Mouse (Mus musculus) intestine, embryonic 14.5 days (tissue): Measurements from ENCODE around the gene Cwc22. TPM values are rescaled to one million over a fixed set of nuclear protein-coding genes. Genes with fewer than 3 reads are reported as not detected.

Experiments
- ATAC-seq: fragments of 200-750 bp; cut with Nextera tagmentation; replicated peaks from 2 replicates; pipeline ENCODE4 v1.8.0; 2017; ENCODE audit warnings: low read depth, moderate number of reproducible peaks, moderate TSS enrichment, moderate library complexity; ENCODE audit not compliant: low FRiP score, low TSS enrichment
- DNase-seq: peaks from one replicate; pipeline ENCODE4 v3.0.0-alpha.2; 2018; ENCODE audit warnings: low spot score
- H3K27ac ChIP-seq: fragments of 300-500 bp; sonication (generic); 2 replicates; pipeline ENCODE4 v1.5.1; 2014; ENCODE audit warnings: low read depth, mild to moderate bottlenecking, control low read depth
- H3K27me3 ChIP-seq: fragments of 300-500 bp; sonication (generic); replicated peaks from 2 replicates; pipeline ENCODE4 v1.6.1; 2014; ENCODE audit warnings: low read length, control low read depth; ENCODE audit not compliant: control insufficient read depth, insufficient read depth
- H3K36me3 ChIP-seq: fragments of 300-500 bp; sonication (generic); 2 replicates; pipeline ENCODE4 v1.6.1; 2014; ENCODE audit warnings: low read length, control low read depth; ENCODE audit not compliant: control insufficient read depth, insufficient read depth
- H3K4me1 ChIP-seq: fragments of 300-500 bp; sonication (generic); replicated peaks from 2 replicates; pipeline ENCODE4 v1.6.1; 2014; ENCODE audit warnings: low read length, control low read depth, mixed read lengths; ENCODE audit not compliant: control insufficient read depth, insufficient read depth
- H3K4me2 ChIP-seq: fragments of 300-500 bp; sonication (generic); 2 replicates; pipeline ENCODE4 v1.6.1; 2014; ENCODE audit warnings: low read length
- H3K4me3 ChIP-seq: fragments of 300-500 bp; sonication (generic); 2 replicates; pipeline ENCODE4 v1.5.1; 2014; ENCODE audit warnings: low read depth, low read length, control low read depth, mixed read lengths
- H3K9ac ChIP-seq: fragments of 300-500 bp; sonication (generic); 2 replicates; pipeline ENCODE4 v1.6.1; 2014; ENCODE audit warnings: mild to moderate bottlenecking, low read length
- H3K9me3 ChIP-seq: fragments of 300-500 bp; sonication (generic); 2 replicates; pipeline ENCODE4 v1.6.1; 2016; ENCODE audit warnings: low read length, control low read depth; ENCODE audit not compliant: control insufficient read depth
- WGBS: fragments of 180-500 bp; shearing (Covaris S2); extraction: QIAGEN DNeasy Blood & Tissue Kit; methylation state at CpG from one replicate; pipeline ENCODE4 v1.1.7; 2014; 5-methylcytosine and 5-hydroxymethylcytosine counted together
- polyA plus RNA-seq: library from polyadenylated mRNA; unstranded; fragments of >200 nt; fragmentation: Nextera tagmentation; extraction: Ambion mirVana; gene quantifications from 2 replicates; pipeline ENCODE4 v1.2.1, GENCODE M21; 2014

The Cwc22 gene
- polyA plus RNA-seq, 1 experiment from 2014 or later, result 35.1 TPM

DNA sequence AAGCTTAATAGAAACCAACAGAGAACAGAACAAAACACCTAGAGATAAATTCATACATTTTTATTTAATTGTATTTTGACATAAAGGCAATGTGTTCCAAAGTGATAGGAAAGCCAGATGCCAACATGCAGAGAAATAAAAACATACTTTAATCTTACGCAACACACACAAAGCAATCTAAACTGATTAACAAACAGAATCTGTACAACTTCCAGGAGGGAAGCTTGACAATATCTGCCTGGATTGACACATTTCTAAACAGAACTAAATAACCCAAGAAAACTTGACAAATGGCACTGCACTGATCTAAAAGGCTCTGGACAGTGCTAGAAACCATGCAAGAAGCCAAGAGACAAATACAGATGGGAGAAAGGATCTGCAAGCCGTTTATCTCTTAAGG, 20.2 kb downstream of the Cwc22 start:
- H3K36me3 ChIP-seq, result peaks cover 81% of the 10 kb centered on the region
- no peak for DNase-seq
- H3K9ac ChIP-seq, result no peak overlapping the region

DNA sequence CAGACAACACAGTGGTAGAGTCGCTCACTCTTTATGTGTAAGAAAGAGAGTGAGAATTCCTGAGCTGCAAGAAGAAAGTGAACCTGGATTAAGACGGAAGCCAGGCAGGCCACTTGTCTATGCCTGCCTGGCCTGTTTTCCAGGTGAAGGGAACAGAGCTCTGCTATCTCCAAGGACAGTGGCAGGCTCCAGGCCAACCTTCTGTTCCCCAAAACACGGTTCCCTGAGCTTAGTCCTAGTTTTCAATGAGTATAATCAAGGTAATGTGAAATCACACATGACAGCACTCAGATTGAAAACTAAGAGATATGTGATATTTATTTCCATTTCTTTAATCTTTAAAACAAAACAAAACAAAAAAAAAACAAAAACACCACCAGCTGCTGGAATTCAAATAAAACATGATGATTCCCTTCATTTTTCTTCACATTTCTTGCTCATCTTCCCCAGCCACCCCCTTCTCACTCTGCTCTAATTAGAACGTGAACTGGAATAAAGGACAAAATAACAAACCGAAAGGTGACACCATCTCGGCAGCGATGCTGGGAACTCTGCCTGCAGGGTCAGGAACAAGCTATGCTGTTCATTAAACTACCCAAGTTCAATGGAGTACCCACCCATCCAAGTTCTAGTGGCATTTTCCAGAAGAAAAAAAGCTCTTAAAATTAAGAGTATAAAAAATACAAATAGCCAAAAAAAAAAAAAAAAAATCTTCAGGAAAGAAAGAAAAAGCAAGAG, 20.8 kb downstream of the Cwc22 start:
- ATAC-seq, result no peak
- Histone ChIP-seq H3K36me3 (peaks cover 81% of the 10 kb centered on the region), H3K9ac (no peak overlapping the region), H3K9me3 (no peaks in the 10 kb centered on the region), H3K4me3 (no peak overlapping the region), H3K27ac (no peak overlapping the region), H3K4me1 (no peaks in the 10 kb centered on the region), H3K4me2 (no peak overlapping the region), H3K27me3 (no peaks in the 10 kb centered on the region)
- DNase-seq, result no peak
- 80% methylated on average over 7 of the region's 7 CpGs for WGBS

More for the DNA sequence above, 20.2 kb downstream of the Cwc22 start:
- WGBS, result 79% methylated on average over 2 of the region's 2 CpGs
- no peak overlapping the region for H3K27ac ChIP-seq
- H3K4me3 ChIP-seq, result no peak overlapping the region
- no peaks in the 10 kb centered on the region for H3K27me3 ChIP-seq
- no peaks in the 10 kb centered on the region for H3K4me1 ChIP-seq
- no peaks in the 10 kb centered on the region for H3K9me3 ChIP-seq
- no peak for ATAC-seq
- H3K4me2 ChIP-seq, result no peak overlapping the region

- Histone ChIP-seq H3K4me3 (no peak overlapping the region), H3K36me3 (peaks cover 79% of the 10 kb centered on the region), H3K4me1 (no peaks in the 10 kb centered on the region), H3K9me3 (no peaks in the 10 kb centered on the region), H3K27me3 (no peaks in the 10 kb centered on the region), H3K4me2 (no peak overlapping the region), H3K9ac (no peak overlapping the region), H3K27ac (no peak overlapping the region)
- ATAC-seq (no peak), DNase-seq (no peak)
- WGBS, result 97% methylated on average over 3 of the region's 3 CpGs
Measured at GRCm38 (mm10) chr2:77924003-77924402, 22.2 kb downstream of the Cwc22 start.

GRCm38 (mm10) chr2:77923182-77923581, 23.0 kb downstream of the Cwc22 start:
- H3K36me3 ChIP-seq, result peaks cover 78% of the 10 kb centered on the region
- H3K27me3 ChIP-seq, result no peaks in the 10 kb centered on the region
- H3K4me2 ChIP-seq, result no peak overlapping the region
- no peak overlapping the region for H3K27ac ChIP-seq
- no peaks in the 10 kb centered on the region for H3K4me1 ChIP-seq
- no peaks in the 10 kb centered on the region for H3K9me3 ChIP-seq
- no peak for DNase-seq
- H3K4me3 ChIP-seq, result no peak overlapping the region
- no peak overlapping the region for H3K9ac ChIP-seq
- no peak for ATAC-seq
- 96% methylated on average over 8 of the region's 8 CpGs for WGBS

- H3K4me3 ChIP-seq, result no peak overlapping the region
- ATAC-seq (no peak), DNase-seq (no peak)
- no peak overlapping the region for H3K4me2 ChIP-seq
- no peak overlapping the region for H3K27ac ChIP-seq
- WGBS, result 79% methylated on average over 4 of the region's 4 CpGs
- no peak overlapping the region for H3K9ac ChIP-seq
- no peaks in the 10 kb centered on the region for H3K4me1 ChIP-seq
- peaks cover 76% of the 10 kb centered on the region for H3K36me3 ChIP-seq
- no peaks in the 10 kb centered on the region for H3K27me3 ChIP-seq
- no peaks in the 10 kb centered on the region for H3K9me3 ChIP-seq
Measured at GRCm38 (mm10) chr2:77921307-77921706, 24.9 kb downstream of the Cwc22 start.

GRCm38 (mm10) chr2:77920621-77921020, 25.6 kb downstream of the Cwc22 start:
- peaks cover 78% of the 10 kb centered on the region for H3K36me3 ChIP-seq
- no peaks in the 10 kb centered on the region for H3K9me3 ChIP-seq
- no peak overlapping the region for H3K4me2 ChIP-seq
- no peak overlapping the region for H3K4me3 ChIP-seq
- no peak for ATAC-seq
- no peak overlapping the region for H3K9ac ChIP-seq
- H3K27ac ChIP-seq, result no peak overlapping the region
- no peak for DNase-seq
- H3K27me3 ChIP-seq, result no peaks in the 10 kb centered on the region
- no peaks in the 10 kb centered on the region for H3K4me1 ChIP-seq
- 91% methylated on average over 2 of the region's 2 CpGs for WGBS

DNA sequence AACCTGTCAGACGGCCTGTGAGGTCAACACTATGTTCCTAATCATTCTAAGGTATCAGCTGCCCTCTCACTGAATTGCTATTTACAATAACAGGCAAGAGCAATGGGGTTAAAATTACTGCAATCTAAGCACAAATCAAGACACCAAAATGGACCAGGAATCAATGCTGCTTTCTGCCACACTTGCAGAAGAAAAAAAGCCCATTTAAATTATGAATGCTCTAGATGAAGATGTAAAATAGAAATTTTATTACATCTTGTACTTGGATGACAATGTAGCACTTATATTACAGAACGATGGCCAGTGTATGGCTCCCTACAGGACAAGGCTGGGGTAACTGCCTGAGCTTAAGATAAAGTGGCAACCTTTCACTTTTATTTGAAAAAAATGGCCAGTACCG, 27.7 kb downstream of the Cwc22 start:
- no peak overlapping the region for H3K9ac ChIP-seq
- H3K4me1 ChIP-seq, result no peaks in the 10 kb centered on the region
- ATAC-seq (no peak), DNase-seq (no peak)
- no peak overlapping the region for H3K4me2 ChIP-seq
- H3K4me3 ChIP-seq, result no peak overlapping the region
- no peak overlapping the region for H3K27ac ChIP-seq
- H3K27me3 ChIP-seq, result no peaks in the 10 kb centered on the region
- H3K9me3 ChIP-seq, result no peaks in the 10 kb centered on the region
- WGBS, result 80% methylated on average over 3 of the region's 3 CpGs
- peaks cover 81% of the 10 kb centered on the region for H3K36me3 ChIP-seq

DNA sequence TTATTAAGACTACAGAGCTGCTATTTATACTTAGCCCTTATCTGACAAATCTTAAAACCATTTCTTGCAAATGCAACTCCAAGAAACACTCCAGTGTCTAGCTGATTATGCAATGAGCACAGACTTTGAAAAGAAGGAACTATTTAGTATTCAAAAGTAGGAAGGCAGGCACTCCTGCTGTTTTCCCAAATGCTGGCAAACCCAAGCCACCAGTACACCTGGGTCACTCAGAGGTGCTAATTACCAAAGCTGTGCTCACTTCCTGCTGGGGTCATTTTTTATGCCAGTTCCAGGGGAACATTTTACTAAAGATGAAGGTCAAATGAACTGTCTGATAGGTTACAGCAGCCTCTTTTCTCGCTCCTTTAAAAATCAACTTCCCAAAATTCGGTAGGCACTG, 28.2 kb downstream of the Cwc22 start:
- no peaks in the 10 kb centered on the region for H3K9me3 ChIP-seq
- peaks cover 79% of the 10 kb centered on the region for H3K36me3 ChIP-seq
- no peak overlapping the region for H3K4me3 ChIP-seq
- 91% methylated on average over 2 of the region's 2 CpGs for WGBS
- H3K4me2 ChIP-seq, result no peak overlapping the region
- ATAC-seq (no peak), DNase-seq (no peak)
- no peaks in the 10 kb centered on the region for H3K4me1 ChIP-seq
- H3K27me3 ChIP-seq, result no peaks in the 10 kb centered on the region
- H3K9ac ChIP-seq, result no peak overlapping the region
- no peak overlapping the region for H3K27ac ChIP-seq

GRCm38 (mm10) chr2:77917360-77917734, 28.8 kb downstream of the Cwc22 start:
- no peak overlapping the region for H3K4me3 ChIP-seq
- peaks cover 81% of the 10 kb centered on the region for H3K36me3 ChIP-seq
- no peak overlapping the region for H3K4me2 ChIP-seq
- no peaks in the 10 kb centered on the region for H3K4me1 ChIP-seq
- no peaks in the 10 kb centered on the region for H3K9me3 ChIP-seq
- no peak overlapping the region for H3K9ac ChIP-seq
- DNase-seq (no peak), ATAC-seq (no peak)
- no peak overlapping the region for H3K27ac ChIP-seq
- 98% methylated on average over 3 of the region's 3 CpGs for WGBS
- no peaks in the 10 kb centered on the region for H3K27me3 ChIP-seq
